In the genomic region with DNA sequence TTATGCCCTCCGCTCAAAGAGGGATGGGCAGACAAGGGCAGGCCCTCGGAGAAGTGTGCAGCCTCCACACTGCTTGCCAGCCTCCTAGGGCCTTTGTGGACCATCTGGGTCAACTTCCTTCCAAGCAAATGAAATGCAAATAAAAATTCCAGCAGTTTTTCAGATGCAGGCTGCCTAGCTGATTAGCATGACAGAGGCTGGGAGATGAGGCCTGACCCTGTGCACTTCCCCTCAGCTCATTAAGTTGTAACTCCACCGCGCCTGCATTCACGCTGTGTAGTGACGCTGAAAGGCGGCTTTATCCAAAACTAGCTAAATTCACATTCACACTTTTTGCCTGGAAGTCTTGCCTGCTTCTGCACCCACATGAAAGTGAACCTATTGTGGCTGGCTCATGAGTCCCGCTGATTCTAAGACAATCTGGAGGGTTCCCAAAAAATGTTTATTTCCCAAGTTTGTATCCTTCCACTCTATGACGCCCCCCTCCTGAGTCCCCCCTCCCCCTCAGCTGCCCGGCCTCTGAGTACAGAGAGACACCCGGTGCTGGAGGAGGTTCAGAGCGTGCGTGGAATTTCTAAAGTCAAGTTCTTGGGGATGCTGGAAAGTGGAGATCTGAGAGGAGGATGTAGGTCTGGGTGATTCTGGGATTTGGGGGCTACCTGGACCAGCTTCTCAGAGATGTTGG, we compare ENCODE assay signal across 12 mouse cellular contexts. TPM values are rescaled to one million over a fixed set of nuclear protein-coding genes. Genes with fewer than 3 reads are reported as not detected.
DNase-seq lines count a peak whose midpoint lies in the region.
"Had no signal": no experiment of that assay in that cellular context is flagged by ENCODE, and none has a peak within 500 bp of the region (broad histone marks: within the 10 kb centered on the region; RNA-seq: fewer than 3 reads in every experiment).

No protein-coding gene starts in this region.

- WGBS in forebrain, embryonic 10.5 days, result under 1% methylated on average over 13 of the region's 13 CpGs

- DNase-seq in right cerebral cortex, adult 18-20 months, result peak; percentile 7
- no peak for DNase-seq in right cerebral cortex, postnatal 14 days
- DNase-seq in forebrain, embryonic 10.5 days (ENCODE audit: extremely low spot score, low spot score), result peak; percentile 71
- peak; percentile 7 to 28 for DNase-seq in layer of hippocampus, postnatal 14 days (ENCODE audit: low spot score in 2 of 2)
- peak; percentile 77 for DNase-seq in retina, embryonic 14.5 days (ENCODE audit: low spot score)
- no peak for DNase-seq in gastrocnemius, postnatal 14 days
- no peak for DNase-seq in adrenal gland, adult 18-20 months (ENCODE audit: low spot score in 2 of 2)
- DNase-seq in lung, postnatal 4 days, result no peak
- DNase-seq: kidney, adult 11 months; liver, embryonic 13.5 days had no signal

- peaks cover 100% of the 10 kb centered on the region for H3K27me3 ChIP-seq in forebrain, embryonic 10.5 days (ENCODE audit: poor library complexity, severe bottlenecking)

- no peaks in the 10 kb centered on the region for H3K36me3 ChIP-seq in forebrain, embryonic 10.5 days (replicated peaks)
- H3K36me3 ChIP-seq: liver, embryonic 13.5 days had no signal

- H3K4me3 ChIP-seq in forebrain, embryonic 10.5 days, result peak overlapping the region; percentile 31
- H3K4me3 ChIP-seq: liver, embryonic 13.5 days had no signal

- no peaks in the 10 kb centered on the region; the same call in 1 of the 2 replicates for H3K9me3 ChIP-seq in forebrain, embryonic 10.5 days
- H3K9me3 ChIP-seq: liver, embryonic 13.5 days had no signal

- intact Hi-C loops in gastrocnemius, postnatal 14 days (cut with DNase I; ENCODE audit: low total_unique reads), result no loop called here

- H3K27ac ChIP-seq in forebrain, embryonic 10.5 days, result peak overlapping the region; percentile 56
- H3K27ac ChIP-seq: liver, embryonic 13.5 days had no signal

- peaks cover 38% of the 10 kb centered on the region for H3K4me1 ChIP-seq in forebrain, embryonic 10.5 days
- H3K4me1 ChIP-seq: liver, embryonic 13.5 days had no signal

RNA-seq across cellular contexts. Expression of a gene that starts 32.9 kb away (rescaled TPM):
- 2.4 and 3.0 TPM in 2 replicates for polyA plus RNA-seq in forebrain, embryonic 10.5 days (2016; fragmentation: Nextera tagmentation; extraction: Ambion mirVana)
- under 1 TPM; 0.72 to 0.97 TPM for total RNA-seq in layer of hippocampus, postnatal 14 days (2021)
- total RNA-seq in gastrocnemius, postnatal 14 days (2021), result not detected
- not detected for total RNA-seq in adrenal gland, adult 18-20 months (2021)
- total RNA-seq: neutrophil, adult 5-6 weeks had no signal
- polyA plus RNA-seq: liver, embryonic 13.5 days; testis, adult 2 months had no signal

Comparison
In these comparisons a context has a peak if more than half of its experiments do, and no peak if none do; other contexts are left out.
1. DNase-seq: peak in right cerebral cortex, adult 18-20 months (single experiment), forebrain, embryonic 10.5 days (single experiment), layer of hippocampus, postnatal 14 days (2 of 2) and retina, embryonic 14.5 days (single experiment); none in right cerebral cortex, postnatal 14 days (single experiment), gastrocnemius, postnatal 14 days (single experiment), adrenal gland, adult 18-20 months (0 of 2) and lung, postnatal 4 days (0 of 2).